Mouse (Mus musculus): Measurements from ENCODE around the gene Cilp.
"Not testable (repeated sequence)": the region's sequence is repeated elsewhere in the genome, so short reads cannot be mapped to it uniquely, and the experiment has no call there.

Cilp gene

GRCm38 (mm10) chr9:65252026-65252425 is 13.0 kb upstream of the Cilp start:
- no peak for DNase-seq

GRCm38 (mm10) chr9:65255906-65256600 is 8.9 kb upstream of the Cilp start:
- DNase-seq: no peak

GRCm38 (mm10) chr9:65257218-65257910 is 7.6 kb upstream of the Cilp start:
- no peak for DNase-seq

- no peak for DNase-seq
These were observed 5.6 kb upstream of the Cilp start for GRCm38 (mm10) chr9:65259366-65259765.

GRCm38 (mm10) chr9:65261591-65262230 is 3.3 kb upstream of the Cilp start:
- DNase-seq: no peak

GRCm38 (mm10) chr9:65262641-65263120 is 2.3 kb upstream of the Cilp start:
- DNase-seq: no peak

GRCm38 (mm10) chr9:65267742-65268515 is 2.9 kb downstream of the Cilp start:
- DNase-seq: no peak

GRCm38 (mm10) chr9:65273048-65273809 is 8.2 kb downstream of the Cilp start:
- DNase-seq: no peak

- DNase-seq: no peak
These were observed 8.9 kb downstream of the Cilp start for GRCm38 (mm10) chr9:65273873-65274272.

- DNase-seq: not testable (repeated sequence)
These were observed 9.9 kb downstream of the Cilp start for GRCm38 (mm10) chr9:65274851-65275250.

- DNase-seq: no peak
These were observed 11.0 kb downstream of the Cilp start for GRCm38 (mm10) chr9:65275810-65276530.

GRCm38 (mm10) chr9:65281536-65282151 is 16.7 kb downstream of the Cilp start:
- DNase-seq: no peak

GRCm38 (mm10) chr9:65283301-65283700 is 18.3 kb downstream of the Cilp start:
- DNase-seq: peak in 1 of 2 experiments; percentile 8

- not testable (repeated sequence) for DNase-seq
These were observed 23.3 kb downstream of the Cilp start for GRCm38 (mm10) chr9:65288252-65288651.

- no peak for DNase-seq
These were observed 25.0 kb downstream of the Cilp start for GRCm38 (mm10) chr9:65289988-65290387.

GRCm38 (mm10) chr9:65292421-65292820 is 27.4 kb downstream of the Cilp start:
- DNase-seq: no peak

GRCm38 (mm10) chr9:65293119-65293518 is 28.1 kb downstream of the Cilp start:
- no peak for DNase-seq

- DNase-seq: no peak
These were observed 28.6 kb downstream of the Cilp start for GRCm38 (mm10) chr9:65293580-65293972.

GRCm38 (mm10) chr9:65293973-65294715 is 29.2 kb downstream of the Cilp start, which contains the start of gene Clpx:
Gene Clpx (plus strand): TSS chr9:65294260.
- peak; percentile 97 to 98 for DNase-seq

- no peak for DNase-seq
These were observed 29.9 kb downstream of the Cilp start for GRCm38 (mm10) chr9:65294716-65295378.
